Mouse (Mus musculus) liver, adult 2 months (tissue): Measurements from ENCODE around the gene Gpr137c. TPM values are rescaled to one million over a fixed set of nuclear protein-coding genes. Genes with fewer than 3 reads are reported as not detected.

Source experiments
- DNase-seq: peaks from one replicate; pipeline ENCODE4 v3.0.0-alpha.2; 2011; ENCODE audit warnings: low read depth, low spot score; ENCODE audit errors: extremely low read depth
- H3K27ac ChIP-seq: fragments of 200-500 bp; replicated peaks from 2 replicates; pipeline ENCODE4 v1.5.1; 2012; ENCODE audit warnings: low read depth, mild to moderate bottlenecking, control low read depth, inconsistent platforms, low read length; ENCODE audit not compliant: insufficient read depth
- H3K27me3 ChIP-seq: fragments of 200-500 bp; 2 replicates; pipeline ENCODE4 v1.6.1; 2012; ENCODE audit warnings: mild to moderate bottlenecking, moderate library complexity, low read length, inconsistent platforms; ENCODE audit not compliant: control insufficient read depth, insufficient read depth
- H3K36me3 ChIP-seq: fragments of 200-500 bp; 2 replicates; pipeline ENCODE4 v1.6.1; 2012; ENCODE audit warnings: low read length, inconsistent platforms; ENCODE audit not compliant: control insufficient read depth, insufficient read depth
- H3K4me1 ChIP-seq: fragments of 200-500 bp; 2 replicates; pipeline ENCODE4 v1.6.1; 2011; ENCODE audit warnings: low read length; ENCODE audit not compliant: control insufficient read depth, insufficient read depth
- H3K4me3 ChIP-seq: fragments of 200-500 bp; 2 replicates; pipeline ENCODE4 v1.5.1; 2011; ENCODE audit warnings: low read depth, mild to moderate bottlenecking, control low read depth, low read length, moderate library complexity; ENCODE audit not compliant: insufficient read depth
- H3K79me2 ChIP-seq: fragments of 200-500 bp; 2 replicates; pipeline ENCODE4 v1.6.1; 2012; ENCODE audit warnings: inconsistent platforms, mild to moderate bottlenecking, low read length, moderate library complexity; ENCODE audit not compliant: control insufficient read depth, insufficient read depth
- H3K9ac ChIP-seq: fragments of 200-500 bp; 2 replicates; pipeline ENCODE4 v1.6.1; 2012; ENCODE audit warnings: low read depth, mild to moderate bottlenecking, control low read depth, inconsistent platforms, low read length
- CTCF ChIP-seq: fragments of 200-500 bp; IDR thresholded peaks from 2 replicates; pipeline ENCODE4 v1.5.1; 2011; ENCODE audit warnings: low read depth, low read length, control low read depth
- POLR2A ChIP-seq: fragments of 200-500 bp; IDR thresholded peaks from 2 replicates; pipeline ENCODE4 v1.6.1; 2011; ENCODE audit warnings: low read length, control low read depth; ENCODE audit not compliant: insufficient read depth; ENCODE audit errors: extremely low read depth
- WGBS: fragments of 180-500 bp; shearing (Covaris S2); methylation state at CpG from one replicate; pipeline ENCODE4 v1.1.7; 2018; 5-methylcytosine and 5-hydroxymethylcytosine counted together
- polyA plus RNA-seq: library from polyadenylated mRNA; depleted of rRNA; stranded (reverse); fragments of >200 nt; gene quantifications from 2 replicates; pipeline ENCODE4 v1.2.3, GENCODE M21; 2012; rRNA removed
- total RNA-seq: library from RNA; depleted of rRNA; stranded (reverse); fragments of >200 nt; gene quantifications from 2 replicates; pipeline ENCODE4 v1.2.3, GENCODE M21; 2014; rRNA removed

Gene Gpr137c
- total and polyA plus RNA-seq, 2 experiments, result 1.6 to 3.3 TPM

DNA sequence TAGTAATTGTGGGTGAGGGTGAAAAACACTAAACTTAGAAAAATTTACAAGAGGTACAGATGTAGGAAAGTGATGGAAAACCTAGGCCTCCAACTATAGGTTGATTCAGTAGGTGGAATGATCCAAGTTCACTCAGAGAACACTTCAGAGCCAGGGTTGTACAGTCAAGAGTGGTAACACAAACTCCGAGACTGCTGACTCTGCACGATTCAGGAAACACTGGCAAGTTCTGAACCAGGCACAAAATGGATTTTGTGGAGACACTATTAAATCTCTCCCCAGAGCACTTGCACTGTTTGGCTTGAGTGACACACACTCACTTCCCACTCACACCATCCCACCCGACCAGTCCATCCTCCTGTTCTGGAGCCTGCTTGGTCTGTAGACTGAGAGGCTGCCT lies 103.8 kb downstream of the Gpr137c start:
- H3K9ac ChIP-seq, result no peak overlapping the region
- H3K27ac ChIP-seq, result no peak overlapping the region
- H3K27me3 ChIP-seq, result no peaks in the 10 kb centered on the region
- H3K79me2 ChIP-seq, result no peaks in the 10 kb centered on the region
- H3K36me3 ChIP-seq, result no peaks in the 10 kb centered on the region
- H3K4me1 ChIP-seq, result no peaks in the 10 kb centered on the region; the same call in 1 of the 2 replicates
- 93% methylated on average over 3 of the region's 3 CpGs for WGBS
- no peak overlapping the region for H3K4me3 ChIP-seq
- TF ChIP-seq POLR2A (no peak), CTCF (no peak)
- no peak for DNase-seq

GRCm38 (mm10) chr14:45325471-45325870 lies 106.0 kb downstream of the Gpr137c start:
- peak; percentile 85 for DNase-seq
- Histone ChIP-seq H3K4me3 (no peak overlapping the region), H3K79me2 (peaks cover 6% of the 10 kb centered on the region; the same call in 1 of the 2 replicates), H3K27ac (no peak overlapping the region), H3K9ac (no peak overlapping the region), H3K4me1 (no peaks in the 10 kb centered on the region; the same call in 1 of the 2 replicates), H3K36me3 (no peaks in the 10 kb centered on the region), H3K27me3 (no peaks in the 10 kb centered on the region)
- TF ChIP-seq CTCF, result no peak
- no peak for TF ChIP-seq POLR2A

GRCm38 (mm10) chr14:45328072-45328713 lies 108.7 kb downstream of the Gpr137c start:
- H3K4me3 ChIP-seq, result no peak overlapping the region
- no peak for TF ChIP-seq POLR2A
- no peak for TF ChIP-seq CTCF
- H3K4me1 ChIP-seq, result no peaks in the 10 kb centered on the region; the same call in 1 of the 2 replicates
- no peaks in the 10 kb centered on the region for H3K27me3 ChIP-seq
- WGBS, result 95% methylated on average over 4 of the region's 4 CpGs
- no peak overlapping the region for H3K9ac ChIP-seq
- H3K27ac ChIP-seq, result no peak overlapping the region
- DNase-seq, result no peak
- peaks cover 9% of the 10 kb centered on the region; the same call in 1 of the 2 replicates for H3K79me2 ChIP-seq
- H3K36me3 ChIP-seq, result peaks cover 15% of the 10 kb centered on the region

- peaks cover 21% of the 10 kb centered on the region for H3K36me3 ChIP-seq
- peak; percentile 69 for DNase-seq
- no peaks in the 10 kb centered on the region; the same call in 1 of the 2 replicates for H3K4me1 ChIP-seq
- TF ChIP-seq POLR2A (no peak), CTCF (no peak)
- H3K27ac ChIP-seq, result peak overlapping the region; percentile 30
- 12% methylated on average over 8 of the region's 8 CpGs for WGBS
- no peaks in the 10 kb centered on the region for H3K27me3 ChIP-seq
- peak overlapping the region; percentile 17; the same call in 1 of the 2 replicates for H3K9ac ChIP-seq
- peak overlapping the region; percentile 39 for H3K4me3 ChIP-seq
- H3K79me2 ChIP-seq, result peaks cover 9% of the 10 kb centered on the region; the same call in 1 of the 2 replicates
Observed at GRCm38 (mm10) chr14:45329018-45329588, 109.6 kb downstream of the Gpr137c start.

DNA sequence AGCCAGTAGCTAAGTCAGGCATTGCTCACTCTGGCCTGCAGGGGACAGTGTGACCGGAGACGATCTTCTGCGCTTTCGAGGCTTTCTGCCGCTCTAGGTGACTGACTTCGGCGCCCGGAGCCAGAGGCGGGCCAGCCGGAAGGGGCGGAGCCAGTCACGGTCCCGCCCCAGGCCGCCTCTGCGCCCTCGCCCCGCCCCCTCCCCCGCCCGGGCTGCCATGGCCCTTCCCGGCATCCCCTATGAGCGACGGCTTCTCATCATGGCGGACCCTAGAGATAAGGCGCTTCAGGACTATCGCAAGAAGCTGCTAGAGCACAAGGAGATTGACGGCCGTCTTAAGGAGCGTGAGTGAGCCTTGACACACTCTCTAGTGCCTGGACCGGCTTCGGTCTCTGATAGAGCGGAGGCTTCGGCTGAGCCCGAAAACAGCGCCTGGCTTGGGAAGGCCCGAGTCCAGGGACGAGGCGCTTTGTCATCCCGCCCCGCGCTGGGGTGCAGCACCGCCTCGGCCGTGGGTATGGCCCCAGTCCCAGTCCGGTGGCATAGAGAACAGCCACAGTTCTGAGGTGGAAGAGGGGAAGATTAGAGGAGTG lies 110.2 kb downstream of the Gpr137c start, which contains the start of gene Psmc6:
Gene Psmc6 (plus strand): TSS at position 200 of the 593 bp plus-strand sequence.
- peaks cover 9% of the 10 kb centered on the region; the same call in 1 of the 2 replicates for H3K79me2 ChIP-seq
- WGBS, result under 1% methylated on average over 44 of the region's 44 CpGs
- peak within 1 kb of the TSS; percentile 93 for H3K9ac ChIP-seq
- H3K4me1 ChIP-seq, result no peaks in the 10 kb centered on the region; the same call in 1 of the 2 replicates
- H3K4me3 ChIP-seq, result peak within 1 kb of the TSS; percentile 94
- TF ChIP-seq CTCF, result peak; percentile 92
- peak; percentile 71 for TF ChIP-seq POLR2A
- H3K27me3 ChIP-seq, result no peaks in the 10 kb centered on the region
- H3K27ac ChIP-seq, result peak within 1 kb of the TSS; percentile 84
- peaks cover 25% of the 10 kb centered on the region for H3K36me3 ChIP-seq
- peak; percentile 85 for DNase-seq

Other genes starting within 250 kb of the Gpr137c start
- 1.0 and 1.2 TPM in 2 replicates for gene Ptger2, start 231.5 kb upstream of the Gpr137c start, total RNA-seq
- 0.93 and 1.1 TPM in 2 replicates for gene Ptger2, start 231.5 kb upstream of the Gpr137c start, polyA plus RNA-seq
- 8.2 and 10.3 TPM in 2 replicates for gene Txndc16, start 611 bp downstream of the Gpr137c start, total RNA-seq
- 0.81 and 0.96 TPM in 2 replicates for gene Txndc16, start 611 bp downstream of the Gpr137c start, polyA plus RNA-seq
- gene Ero1l, start 99.1 kb downstream of the Gpr137c start, total RNA-seq, result 14.9 and 16.1 TPM in 2 replicates
- 4.1 and 4.2 TPM in 2 replicates for gene Ero1l, start 99.1 kb downstream of the Gpr137c start, polyA plus RNA-seq
- 101 and 108 TPM in 2 replicates for gene Psmc6, start 110.1 kb downstream of the Gpr137c start, total RNA-seq
- gene Psmc6, start 110.1 kb downstream of the Gpr137c start, polyA plus RNA-seq, result 21.5 and 32.8 TPM in 2 replicates
- gene Styx, start 131.4 kb downstream of the Gpr137c start, total RNA-seq, result 5.3 and 6.1 TPM in 2 replicates
- 1.4 and 3.5 TPM in 2 replicates for gene Styx, start 131.4 kb downstream of the Gpr137c start, polyA plus RNA-seq
- gene Gnpnat1, start 185.2 kb downstream of the Gpr137c start, total RNA-seq, result 115 and 121 TPM in 2 replicates
- 23.5 and 30.6 TPM in 2 replicates for gene Gnpnat1, start 185.2 kb downstream of the Gpr137c start, polyA plus RNA-seq